Mouse (Mus musculus): ENCODE measurements around the gene Shc3. TPM values are rescaled to one million over a fixed set of nuclear protein-coding genes. Genes with fewer than 3 reads are reported as not detected.

The Shc3 gene
- polyA plus RNA-seq, 1 experiment from 2014 or later: 6.6 TPM

DNA sequence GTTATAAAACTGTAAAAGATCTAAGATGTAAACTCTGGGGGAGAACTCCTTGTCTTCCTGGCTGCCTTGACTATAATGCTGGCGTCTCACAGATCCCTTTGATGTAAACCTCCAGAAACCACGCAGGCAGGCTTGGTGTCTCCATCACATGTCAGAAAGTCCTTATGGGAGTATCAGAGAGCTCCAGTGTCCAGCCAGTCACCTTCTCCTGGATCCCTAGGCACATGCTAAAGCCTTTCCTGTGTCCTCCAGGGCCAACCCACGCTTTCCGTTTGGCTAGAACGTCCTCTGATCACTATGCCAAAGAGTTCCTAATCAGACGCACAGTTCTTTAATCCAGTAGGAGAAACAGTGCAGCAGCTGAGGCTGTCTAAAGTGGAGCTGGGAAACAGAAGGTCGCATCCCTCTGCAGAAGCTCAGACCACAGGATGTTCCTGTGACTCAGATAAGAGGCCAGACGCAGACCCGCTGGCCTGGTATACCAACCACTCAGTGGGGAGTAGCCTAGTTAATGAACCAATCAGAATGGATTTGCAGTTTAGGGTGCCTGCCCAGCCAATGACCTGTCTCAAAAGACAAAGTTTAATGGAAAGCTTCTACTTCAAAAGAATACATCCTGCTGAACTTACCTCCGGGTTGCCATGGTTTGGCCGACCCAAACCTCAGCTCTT is 88.7 kb downstream of the Shc3 start:
- H3K27me3 ChIP-seq (ENCODE audit: control insufficient read depth, insufficient read depth, low read length): no peaks in the 10 kb centered on the region
- no peaks in the 10 kb centered on the region for H3K9me3 ChIP-seq (ENCODE audit: control insufficient read depth, low read length)
- no peaks in the 10 kb centered on the region for H3K4me1 ChIP-seq (ENCODE audit: control insufficient read depth, insufficient read depth, low read length)
- no peak overlapping the region for H3K27ac ChIP-seq (ENCODE audit: low read depth, low read length)
- H3K4me3 ChIP-seq (ENCODE audit: low read depth, low read length): no peak overlapping the region
- H3K9ac ChIP-seq (replicated peaks; ENCODE audit: low read depth, low read length): no peak overlapping the region
- 85% methylated on average over 11 of the region's 11 CpGs for WGBS
- ATAC-seq (ENCODE audit: low read depth): no peak
- no peak overlapping the region for H3K4me2 ChIP-seq (ENCODE audit: low read depth, low read length)
- H3K36me3 ChIP-seq (ENCODE audit: control insufficient read depth, insufficient read depth, low read length): no peaks in the 10 kb centered on the region

DNA sequence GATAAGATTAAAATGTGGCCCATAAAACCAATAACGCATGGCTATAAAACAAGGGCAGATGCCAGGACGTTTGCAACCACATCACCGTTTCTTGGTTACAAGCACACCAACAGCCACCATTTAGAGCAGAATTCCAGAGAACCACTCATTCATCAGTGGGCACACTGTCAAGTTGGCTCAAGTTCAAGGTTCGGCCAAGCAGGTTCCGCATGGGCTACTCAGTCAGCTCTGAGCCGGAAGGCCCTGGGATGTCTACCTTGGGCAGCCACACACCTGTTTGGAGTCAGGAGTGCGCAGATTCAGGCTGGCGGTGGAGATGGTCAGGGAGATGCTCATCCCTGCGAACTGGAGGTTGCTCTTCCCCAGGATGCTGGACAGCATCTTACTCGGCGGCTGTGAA is 89.4 kb downstream of the Shc3 start:
- 76% methylated on average over 11 of the region's 11 CpGs for whole genome bisulfite sequencing
- no peaks in the 10 kb centered on the region for H3K36me3 ChIP-seq (ENCODE audit: control insufficient read depth, insufficient read depth, low read length)
- H3K4me3 ChIP-seq (ENCODE audit: low read depth, low read length): no peak overlapping the region
- no peak overlapping the region for H3K9ac ChIP-seq (replicated peaks; ENCODE audit: low read depth, low read length)
- no peaks in the 10 kb centered on the region for H3K9me3 ChIP-seq (ENCODE audit: control insufficient read depth, low read length)
- no peak for ATAC-seq (ENCODE audit: low read depth)
- H3K4me1 ChIP-seq (ENCODE audit: control insufficient read depth, insufficient read depth, low read length): no peaks in the 10 kb centered on the region
- H3K4me2 ChIP-seq (ENCODE audit: low read depth, low read length): no peak overlapping the region
- H3K27ac ChIP-seq (ENCODE audit: low read depth, low read length): no peak overlapping the region
- H3K27me3 ChIP-seq (ENCODE audit: control insufficient read depth, insufficient read depth, low read length): no peaks in the 10 kb centered on the region

GRCm38 (mm10) chr13:51476991-51477390 is 92.2 kb downstream of the Shc3 start:
- WGBS: 87% methylated on average over 10 of the region's 10 CpGs
- no peak overlapping the region for H3K9ac ChIP-seq (replicated peaks; ENCODE audit: low read depth, low read length)
- H3K4me1 ChIP-seq (ENCODE audit: control insufficient read depth, insufficient read depth, low read length): no peaks in the 10 kb centered on the region
- no peak overlapping the region for H3K27ac ChIP-seq (ENCODE audit: low read depth, low read length)
- H3K27me3 ChIP-seq (ENCODE audit: control insufficient read depth, insufficient read depth, low read length): no peaks in the 10 kb centered on the region
- no peaks in the 10 kb centered on the region for H3K36me3 ChIP-seq (ENCODE audit: control insufficient read depth, insufficient read depth, low read length)
- H3K4me2 ChIP-seq (ENCODE audit: low read depth, low read length): no peak overlapping the region
- ATAC-seq (ENCODE audit: low read depth): no peak
- H3K4me3 ChIP-seq (ENCODE audit: low read depth, low read length): no peak overlapping the region
- no peaks in the 10 kb centered on the region for H3K9me3 ChIP-seq (ENCODE audit: control insufficient read depth, low read length)

- H3K27ac ChIP-seq (ENCODE audit: low read depth, low read length): no peak overlapping the region
Observed at GRCm38 (mm10) chr13:51468697-51469250, 100.4 kb downstream of the Shc3 start.

DNA sequence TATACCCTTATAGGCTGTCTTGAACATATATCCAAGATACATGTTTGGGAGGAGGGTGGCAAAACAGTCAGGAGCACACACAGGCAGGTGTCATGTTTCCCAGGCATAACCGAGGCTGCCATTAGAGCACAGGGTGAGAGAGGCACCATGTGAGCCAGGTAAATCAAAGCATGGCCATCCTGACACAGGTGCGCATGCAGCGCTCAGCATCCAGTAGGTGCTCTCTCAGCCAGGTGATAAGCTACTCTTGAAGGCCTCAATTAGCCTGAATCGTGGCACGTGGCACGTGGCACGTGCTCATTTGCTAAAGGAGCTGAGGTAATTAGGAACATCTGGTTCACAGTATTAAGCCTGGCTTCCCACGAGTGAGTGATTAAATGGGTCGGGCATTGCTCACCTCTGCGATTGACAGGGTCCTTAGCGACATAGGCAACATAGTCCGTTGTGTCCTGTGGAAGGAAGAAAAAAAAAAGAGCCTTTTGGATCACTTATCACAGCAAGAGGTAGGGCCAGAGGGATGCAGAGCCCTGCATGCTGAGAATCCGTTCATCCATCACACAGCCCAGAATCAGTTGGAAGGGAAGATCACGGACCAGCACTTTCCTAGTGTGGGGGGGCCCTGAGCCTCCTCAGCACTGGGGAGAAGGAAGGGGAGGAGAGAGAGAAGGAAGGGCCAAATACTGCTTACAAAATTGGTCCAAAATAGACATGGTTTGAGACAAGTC is 102.9 kb downstream of the Shc3 start:
- no peak overlapping the region for H3K4me2 ChIP-seq (ENCODE audit: low read depth, low read length)
- H3K4me1 ChIP-seq (ENCODE audit: control insufficient read depth, insufficient read depth, low read length): no peaks in the 10 kb centered on the region
- no peak for ATAC-seq (ENCODE audit: low read depth)
- no peak overlapping the region for H3K27ac ChIP-seq (ENCODE audit: low read depth, low read length)
- no peaks in the 10 kb centered on the region for H3K36me3 ChIP-seq (ENCODE audit: control insufficient read depth, insufficient read depth, low read length)
- 70% methylated on average over 14 of the region's 14 CpGs for WGBS
- H3K9me3 ChIP-seq (ENCODE audit: control insufficient read depth, low read length): no peaks in the 10 kb centered on the region
- H3K27me3 ChIP-seq (ENCODE audit: control insufficient read depth, insufficient read depth, low read length): no peaks in the 10 kb centered on the region
- no peak overlapping the region for H3K4me3 ChIP-seq (ENCODE audit: low read depth, low read length)
- no peak overlapping the region for H3K9ac ChIP-seq (replicated peaks; ENCODE audit: low read depth, low read length)

More at GRCm38 (mm10) chr13:51468697-51469250, 100.4 kb downstream of the Shc3 start:
- 80% methylated on average over 17 of the region's 17 CpGs for WGBS
- Histone ChIP-seq H3K36me3 (ENCODE audit: control insufficient read depth, insufficient read depth, low read length) (no peaks in the 10 kb centered on the region), H3K4me2 (ENCODE audit: low read depth, low read length) (no peak overlapping the region), H3K27me3 (ENCODE audit: control insufficient read depth, insufficient read depth, low read length) (no peaks in the 10 kb centered on the region), H3K9me3 (ENCODE audit: control insufficient read depth, low read length) (no peaks in the 10 kb centered on the region), H3K4me1 (ENCODE audit: control insufficient read depth, insufficient read depth, low read length) (no peaks in the 10 kb centered on the region), H3K9ac (replicated peaks; ENCODE audit: low read depth, low read length) (no peak overlapping the region), H3K4me3 (ENCODE audit: low read depth, low read length) (no peak overlapping the region)
- no peak for ATAC-seq (ENCODE audit: low read depth)

GRCm38 (mm10) chr13:51464294-51464693 is 104.9 kb downstream of the Shc3 start:
- Histone ChIP-seq H3K4me3 (ENCODE audit: low read depth, low read length) (no peak overlapping the region), H3K4me2 (ENCODE audit: low read depth, low read length) (no peak overlapping the region), H3K36me3 (ENCODE audit: control insufficient read depth, insufficient read depth, low read length) (no peaks in the 10 kb centered on the region), H3K9me3 (ENCODE audit: control insufficient read depth, low read length) (no peaks in the 10 kb centered on the region), H3K4me1 (ENCODE audit: control insufficient read depth, insufficient read depth, low read length) (no peaks in the 10 kb centered on the region), H3K9ac (replicated peaks; ENCODE audit: low read depth, low read length) (no peak overlapping the region), H3K27me3 (ENCODE audit: control insufficient read depth, insufficient read depth, low read length) (no peaks in the 10 kb centered on the region), H3K27ac (ENCODE audit: low read depth, low read length) (no peak overlapping the region)
- WGBS: 86% methylated on average over 4 of the region's 4 CpGs
- ATAC-seq (ENCODE audit: low read depth): no peak

DNA sequence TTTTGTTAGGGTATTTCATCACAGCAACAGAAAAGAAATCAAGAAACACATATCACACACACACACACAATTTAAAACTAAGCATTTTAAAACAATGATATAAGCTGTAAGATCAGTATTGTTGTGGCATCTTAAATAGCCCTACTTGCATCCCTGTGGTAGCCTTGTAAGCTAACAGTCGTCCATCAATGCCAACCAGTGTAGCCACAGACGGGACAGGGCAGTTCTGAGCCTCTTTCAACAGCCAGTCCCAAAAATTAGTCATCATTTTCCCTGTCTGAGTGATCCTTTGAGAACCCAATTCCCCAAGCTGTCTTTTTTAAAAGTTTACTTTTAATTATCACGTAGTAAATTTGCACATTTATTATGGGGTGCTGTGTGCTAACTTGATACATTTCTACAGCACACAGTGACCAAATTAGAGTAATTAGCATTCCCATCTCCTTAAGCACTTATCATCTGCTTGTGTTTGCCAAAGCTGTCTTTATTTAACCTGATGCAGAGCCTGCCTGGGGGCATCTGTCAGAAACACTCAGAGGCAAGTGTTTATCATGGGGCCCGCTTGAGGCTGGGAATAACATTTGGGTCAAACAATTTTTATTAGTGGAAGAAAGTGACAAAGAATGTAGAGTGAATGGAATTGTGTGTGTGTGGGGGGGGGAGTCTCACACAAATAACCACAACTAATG is 112.9 kb downstream of the Shc3 start:
- Histone ChIP-seq H3K4me3 (ENCODE audit: low read depth, low read length) (no peak overlapping the region), H3K36me3 (ENCODE audit: control insufficient read depth, insufficient read depth, low read length) (no peaks in the 10 kb centered on the region), H3K27me3 (ENCODE audit: control insufficient read depth, insufficient read depth, low read length) (no peaks in the 10 kb centered on the region), H3K4me2 (ENCODE audit: low read depth, low read length) (no peak overlapping the region), H3K27ac (ENCODE audit: low read depth, low read length) (no peak overlapping the region), H3K4me1 (ENCODE audit: control insufficient read depth, insufficient read depth, low read length) (no peaks in the 10 kb centered on the region), H3K9ac (replicated peaks; ENCODE audit: low read depth, low read length) (no peak overlapping the region), H3K9me3 (ENCODE audit: control insufficient read depth, low read length) (no peaks in the 10 kb centered on the region)
- no peak for ATAC-seq (ENCODE audit: low read depth)
- WGBS: 37% methylated on average over 4 of the region's 4 CpGs

- no peaks in the 10 kb centered on the region for H3K9me3 ChIP-seq (ENCODE audit: control insufficient read depth, low read length)
- H3K9ac ChIP-seq (replicated peaks; ENCODE audit: low read depth, low read length): no peak overlapping the region
- no peaks in the 10 kb centered on the region for H3K4me1 ChIP-seq (ENCODE audit: control insufficient read depth, insufficient read depth, low read length)
- no peak overlapping the region for H3K4me2 ChIP-seq (ENCODE audit: low read depth, low read length)
- H3K27ac ChIP-seq (ENCODE audit: low read depth, low read length): no peak overlapping the region
- ATAC-seq (ENCODE audit: low read depth): no peak
- no peaks in the 10 kb centered on the region for H3K36me3 ChIP-seq (ENCODE audit: control insufficient read depth, insufficient read depth, low read length)
- no peaks in the 10 kb centered on the region for H3K27me3 ChIP-seq (ENCODE audit: control insufficient read depth, insufficient read depth, low read length)
- WGBS: 92% methylated on average over 4 of the region's 4 CpGs
- no peak overlapping the region for H3K4me3 ChIP-seq (ENCODE audit: low read depth, low read length)
Observed at GRCm38 (mm10) chr13:51446550-51446949, 122.7 kb downstream of the Shc3 start.

DNA sequence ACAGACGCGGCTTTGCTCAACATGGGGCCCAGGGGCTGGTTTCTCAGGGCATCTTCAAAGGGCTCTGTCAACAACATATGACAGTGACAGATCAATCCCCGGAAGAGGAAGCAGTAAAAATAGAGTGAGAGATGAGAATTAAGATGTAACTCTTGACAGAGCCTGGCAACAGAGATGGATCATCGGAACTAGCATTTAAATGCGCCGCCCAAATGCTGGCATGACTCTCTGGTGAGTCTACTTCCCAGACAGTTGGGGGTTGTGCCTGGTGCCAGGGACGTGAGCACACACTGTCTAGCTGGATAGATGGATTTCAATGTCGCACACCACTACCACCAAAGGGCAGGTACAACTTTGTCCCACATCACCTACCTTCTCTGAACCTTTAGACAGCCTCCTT is 126.3 kb downstream of the Shc3 start:
- H3K4me2 ChIP-seq (ENCODE audit: low read depth, low read length): no peak overlapping the region
- 87% methylated on average over 8 of the region's 8 CpGs for WGBS
- no peaks in the 10 kb centered on the region for H3K27me3 ChIP-seq (ENCODE audit: control insufficient read depth, insufficient read depth, low read length)
- no peak overlapping the region for H3K4me3 ChIP-seq (ENCODE audit: low read depth, low read length)
- no peaks in the 10 kb centered on the region for H3K9me3 ChIP-seq (ENCODE audit: control insufficient read depth, low read length)
- H3K27ac ChIP-seq (ENCODE audit: low read depth, low read length): no peak overlapping the region
- no peaks in the 10 kb centered on the region for H3K36me3 ChIP-seq (ENCODE audit: control insufficient read depth, insufficient read depth, low read length)
- H3K4me1 ChIP-seq (ENCODE audit: control insufficient read depth, insufficient read depth, low read length): no peaks in the 10 kb centered on the region
- no peak overlapping the region for H3K9ac ChIP-seq (replicated peaks; ENCODE audit: low read depth, low read length)
- no peak for ATAC-seq (ENCODE audit: low read depth)

Measured in neural tube, embryonic 14.5 days (tissue).